Mouse (Mus musculus) olfactory bulb, adult 2 months (tissue): ENCODE measurements around the gene Lsm6. TPM values are rescaled to one million over a fixed set of nuclear protein-coding genes. Genes with fewer than 3 reads are reported as not detected.

Source experiments
- H3K27ac ChIP-seq: fragments of 200-500 bp; 2 replicates; pipeline ENCODE4 v1.5.1; 2012; ENCODE audit warnings: low read depth, low read length; ENCODE audit not compliant: insufficient read depth
- H3K4me1 ChIP-seq: fragments of 200-500 bp; 2 replicates; pipeline ENCODE4 v1.6.1; 2012; ENCODE audit warnings: low read length; ENCODE audit not compliant: control insufficient read depth, insufficient read depth
- H3K4me3 ChIP-seq: fragments of 200-500 bp; 2 replicates; pipeline ENCODE4 v1.5.1; 2012; ENCODE audit warnings: mild to moderate bottlenecking, low read depth, low read length, moderate library complexity; ENCODE audit not compliant: insufficient read depth
- CTCF ChIP-seq: fragments of 200-500 bp; IDR thresholded peaks from 2 replicates; pipeline ENCODE4 v1.5.1; 2012; ENCODE audit warnings: low read depth, mild to moderate bottlenecking, low read length, moderate library complexity; ENCODE audit not compliant: insufficient read depth
- POLR2A ChIP-seq: fragments of 200-500 bp; IDR thresholded peaks from 2 replicates; pipeline ENCODE4 v1.6.1; 2012; ENCODE audit warnings: mild to moderate bottlenecking, low read depth, low read length, moderate library complexity; ENCODE audit not compliant: insufficient read depth
- WGBS: fragments of 180-500 bp; shearing (Covaris S2); methylation state at CpG from one replicate; pipeline ENCODE4 v1.1.7; 2018; 5-methylcytosine and 5-hydroxymethylcytosine counted together
- polyA plus RNA-seq: library from polyadenylated mRNA; stranded (reverse); fragments of >200 nt; gene quantifications from 2 replicates; pipeline ENCODE4 v1.2.4, GENCODE M21; 2012; ENCODE audit warnings: low replicate concordance; ENCODE audit not compliant: missing spikeins, insufficient read depth, insufficient read length

The Lsm6 gene
- polyA plus RNA-seq, 1 experiment, result not detected

DNA sequence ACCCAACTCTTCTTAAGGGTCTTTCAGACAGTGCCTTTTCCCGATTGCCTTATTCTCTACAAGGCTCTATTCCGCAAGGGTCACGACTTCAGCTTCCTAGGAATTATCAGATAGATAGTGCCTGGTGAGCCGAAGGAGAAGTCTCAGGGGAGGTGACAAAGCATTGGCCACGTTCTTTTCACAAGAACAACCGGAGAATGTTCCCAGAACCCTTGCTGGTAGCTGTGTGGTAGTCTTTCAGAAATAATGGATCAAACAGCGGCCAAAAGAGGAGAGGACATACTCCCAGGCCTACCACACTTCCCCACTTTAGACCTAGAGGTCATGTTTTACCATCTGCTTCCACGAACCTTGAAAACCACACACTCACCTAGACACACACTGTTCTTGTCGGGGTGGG lies 44.1 kb downstream of the Lsm6 start:
- TF ChIP-seq CTCF (no peak), POLR2A (no peak)
- no peak overlapping the region for H3K27ac ChIP-seq
- no peak overlapping the region for H3K4me3 ChIP-seq
- H3K4me1 ChIP-seq, result no peaks in the 10 kb centered on the region
- WGBS, result 94% methylated on average over 9 of the region's 9 CpGs

GRCm38 (mm10) chr8:78771256-78771655 lies 49.7 kb downstream of the Lsm6 start:
- Histone ChIP-seq H3K4me1 (no peaks in the 10 kb centered on the region), H3K27ac (no peak overlapping the region), H3K4me3 (no peak overlapping the region)
- 53% methylated on average over 7 of the region's 7 CpGs for WGBS
- TF ChIP-seq POLR2A (no peak), CTCF (no peak)

GRCm38 (mm10) chr8:78770584-78770983 lies 50.4 kb downstream of the Lsm6 start:
- Histone ChIP-seq H3K4me1 (no peaks in the 10 kb centered on the region), H3K4me3 (no peak overlapping the region), H3K27ac (no peak overlapping the region)
- 98% methylated on average over 3 of the region's 3 CpGs for WGBS
- TF ChIP-seq CTCF (no peak), POLR2A (no peak)

GRCm38 (mm10) chr8:78765556-78765955 lies 55.4 kb downstream of the Lsm6 start:
- no peaks in the 10 kb centered on the region for H3K4me1 ChIP-seq
- TF ChIP-seq POLR2A (no peak), CTCF (no peak)
- WGBS, result 100% methylated on average over 1 of the region's 1 CpGs
- no peak overlapping the region for H3K4me3 ChIP-seq
- no peak overlapping the region for H3K27ac ChIP-seq

GRCm38 (mm10) chr8:78764976-78765375 lies 56.0 kb downstream of the Lsm6 start:
- no peak overlapping the region for H3K4me3 ChIP-seq
- TF ChIP-seq POLR2A (no peak), CTCF (no peak)

GRCm38 (mm10) chr8:78759139-78759538 lies 61.8 kb downstream of the Lsm6 start:
- no peak for TF ChIP-seq CTCF
- no peak for TF ChIP-seq POLR2A
- Histone ChIP-seq H3K27ac (no peak overlapping the region), H3K4me3 (no peak overlapping the region), H3K4me1 (no peaks in the 10 kb centered on the region)

More at GRCm38 (mm10) chr8:78764976-78765375, 56.0 kb downstream of the Lsm6 start:
- Histone ChIP-seq H3K4me1 (no peaks in the 10 kb centered on the region), H3K27ac (no peak overlapping the region)

- H3K4me3 ChIP-seq, result no peak overlapping the region
- 80% methylated on average over 4 of the region's 4 CpGs for WGBS
- H3K4me1 ChIP-seq, result no peaks in the 10 kb centered on the region
- TF ChIP-seq POLR2A (no peak), CTCF (no peak)
- H3K27ac ChIP-seq, result no peak overlapping the region
Observed at GRCm38 (mm10) chr8:78754986-78755385, 66.0 kb downstream of the Lsm6 start.

Other genes with a start within 250 kb of the Lsm6 start
- gene Zfp827, start 207.3 kb upstream of the Lsm6 start, polyA plus RNA-seq, result not detected in 2 replicates